Mouse (Mus musculus): ENCODE data around the gene Chchd6.

Gene Chchd6

GRCm38 (mm10) chr6:89628045-89628785, 32.8 kb upstream of the Chchd6 start:
- Histone ChIP-seq H3K4me3 (replicated peaks; ENCODE audit: low read length) (no peak overlapping the region), H3K36me3 (ENCODE audit: insufficient read depth, low read length) (no peaks in the 10 kb centered on the region), H3K9me3 (ENCODE audit: low read length) (no peaks in the 10 kb centered on the region), H3K27me3 (ENCODE audit: insufficient read depth, low read length) (peaks cover 17% of the 10 kb centered on the region), H3K4me1 (replicated peaks; ENCODE audit: low read depth, low read length) (peaks cover 4% of the 10 kb centered on the region)
- no peak for TF ChIP-seq POU5F1 (IDR thresholded peaks at IDR 0.05; ENCODE audit: borderline replicate concordance, low read length)
- no peak for TF ChIP-seq CTCF (conservative IDR thresholded peaks at IDR 0.05; ENCODE audit: low read length)
- no peak for TF ChIP-seq NANOG (IDR thresholded peaks at IDR 0.05; ENCODE audit: borderline replicate concordance, low read length)

- H3K27me3 ChIP-seq (ENCODE audit: insufficient read depth, low read length), result peaks cover 4% of the 10 kb centered on the region; the same call in 1 of the 2 replicates
These were observed 27.2 kb upstream of the Chchd6 start for GRCm38 (mm10) chr6:89622647-89623046.

GRCm38 (mm10) chr6:89615373-89615755, 19.9 kb upstream of the Chchd6 start:
- H3K27me3 ChIP-seq (ENCODE audit: insufficient read depth, low read length), result peaks cover 10% of the 10 kb centered on the region
- no peak overlapping the region for H3K4me3 ChIP-seq (replicated peaks; ENCODE audit: low read length)
- no peak for TF ChIP-seq NANOG (IDR thresholded peaks at IDR 0.05; ENCODE audit: borderline replicate concordance, low read length)
- TF ChIP-seq POU5F1 (IDR thresholded peaks at IDR 0.05; ENCODE audit: borderline replicate concordance, low read length), result no peak
- no peak for TF ChIP-seq CTCF (conservative IDR thresholded peaks at IDR 0.05; ENCODE audit: low read length)
- peaks cover 28% of the 10 kb centered on the region for H3K4me1 ChIP-seq (replicated peaks; ENCODE audit: low read depth, low read length)
- no peaks in the 10 kb centered on the region for H3K36me3 ChIP-seq (ENCODE audit: insufficient read depth, low read length)
- H3K9me3 ChIP-seq (ENCODE audit: low read length), result no peaks in the 10 kb centered on the region

More at GRCm38 (mm10) chr6:89622647-89623046, 27.2 kb upstream of the Chchd6 start:
- TF ChIP-seq NANOG (IDR thresholded peaks at IDR 0.05; ENCODE audit: borderline replicate concordance, low read length) (no peak), CTCF (conservative IDR thresholded peaks at IDR 0.05; ENCODE audit: low read length) (peak; percentile 39)
- H3K36me3 ChIP-seq (ENCODE audit: insufficient read depth, low read length), result no peaks in the 10 kb centered on the region
- no peak overlapping the region for H3K4me3 ChIP-seq (replicated peaks; ENCODE audit: low read length)
- no peaks in the 10 kb centered on the region for H3K9me3 ChIP-seq (ENCODE audit: low read length)
- H3K4me1 ChIP-seq (replicated peaks; ENCODE audit: low read depth, low read length), result no peaks in the 10 kb centered on the region

- TF ChIP-seq NANOG (IDR thresholded peaks at IDR 0.05; ENCODE audit: borderline replicate concordance, low read length), result no peak
- TF ChIP-seq CTCF (conservative IDR thresholded peaks at IDR 0.05; ENCODE audit: low read length), result no peak
- Histone ChIP-seq H3K4me3 (replicated peaks; ENCODE audit: low read length) (no peak overlapping the region), H3K27me3 (ENCODE audit: insufficient read depth, low read length) (peaks cover 10% of the 10 kb centered on the region), H3K9me3 (ENCODE audit: low read length) (no peaks in the 10 kb centered on the region), H3K36me3 (ENCODE audit: insufficient read depth, low read length) (no peaks in the 10 kb centered on the region), H3K4me1 (replicated peaks; ENCODE audit: low read depth, low read length) (peaks cover 28% of the 10 kb centered on the region)
These were observed 19.3 kb upstream of the Chchd6 start for GRCm38 (mm10) chr6:89614596-89615372.

- Histone ChIP-seq H3K4me3 (replicated peaks; ENCODE audit: low read length) (no peak overlapping the region), H3K36me3 (ENCODE audit: insufficient read depth, low read length) (no peaks in the 10 kb centered on the region), H3K27me3 (ENCODE audit: insufficient read depth, low read length) (peaks cover 10% of the 10 kb centered on the region), H3K9me3 (ENCODE audit: low read length) (no peaks in the 10 kb centered on the region), H3K4me1 (replicated peaks; ENCODE audit: low read depth, low read length) (peaks cover 28% of the 10 kb centered on the region)
- TF ChIP-seq POU5F1 (IDR thresholded peaks at IDR 0.05; ENCODE audit: borderline replicate concordance, low read length), result no peak
- TF ChIP-seq CTCF (conservative IDR thresholded peaks at IDR 0.05; ENCODE audit: low read length), result no peak
- TF ChIP-seq NANOG (IDR thresholded peaks at IDR 0.05; ENCODE audit: borderline replicate concordance, low read length), result no peak
These were observed 18.6 kb upstream of the Chchd6 start for GRCm38 (mm10) chr6:89614107-89614471.

- Histone ChIP-seq H3K4me3 (replicated peaks; ENCODE audit: low read length) (peak overlapping the region; percentile 26; the same call in 1 of the 2 replicates), H3K36me3 (ENCODE audit: insufficient read depth, low read length) (no peaks in the 10 kb centered on the region), H3K9me3 (ENCODE audit: low read length) (no peaks in the 10 kb centered on the region), H3K27me3 (ENCODE audit: insufficient read depth, low read length) (peaks cover 10% of the 10 kb centered on the region), H3K4me1 (replicated peaks; ENCODE audit: low read depth, low read length) (peaks cover 28% of the 10 kb centered on the region)
- TF ChIP-seq CTCF (conservative IDR thresholded peaks at IDR 0.05; ENCODE audit: low read length), result no peak
- no peak for TF ChIP-seq POU5F1 (IDR thresholded peaks at IDR 0.05; ENCODE audit: borderline replicate concordance, low read length)
- no peak for TF ChIP-seq NANOG (IDR thresholded peaks at IDR 0.05; ENCODE audit: borderline replicate concordance, low read length)
These were observed 18.1 kb upstream of the Chchd6 start for GRCm38 (mm10) chr6:89613336-89614106.

GRCm38 (mm10) chr6:89607999-89608398, 12.5 kb upstream of the Chchd6 start:
- peak; percentile 67 for TF ChIP-seq CTCF (conservative IDR thresholded peaks at IDR 0.05; ENCODE audit: low read length)
- no peak for TF ChIP-seq NANOG (IDR thresholded peaks at IDR 0.05; ENCODE audit: borderline replicate concordance, low read length)
- H3K4me3 ChIP-seq (replicated peaks; ENCODE audit: low read length), result no peak overlapping the region
- H3K27me3 ChIP-seq (ENCODE audit: insufficient read depth, low read length), result no peaks in the 10 kb centered on the region
- H3K4me1 ChIP-seq (replicated peaks; ENCODE audit: low read depth, low read length), result peaks cover 5% of the 10 kb centered on the region
- no peaks in the 10 kb centered on the region for H3K9me3 ChIP-seq (ENCODE audit: low read length)
- H3K36me3 ChIP-seq (ENCODE audit: insufficient read depth, low read length), result no peaks in the 10 kb centered on the region

GRCm38 (mm10) chr6:89606096-89606495, 10.6 kb upstream of the Chchd6 start:
- H3K4me1 ChIP-seq (replicated peaks; ENCODE audit: low read depth, low read length), result no peaks in the 10 kb centered on the region
- no peak overlapping the region for H3K4me3 ChIP-seq (replicated peaks; ENCODE audit: low read length)
- no peaks in the 10 kb centered on the region for H3K27me3 ChIP-seq (ENCODE audit: insufficient read depth, low read length)
- no peak for TF ChIP-seq CTCF (conservative IDR thresholded peaks at IDR 0.05; ENCODE audit: low read length)
- no peak for TF ChIP-seq NANOG (IDR thresholded peaks at IDR 0.05; ENCODE audit: borderline replicate concordance, low read length)
- no peak for TF ChIP-seq POU5F1 (IDR thresholded peaks at IDR 0.05; ENCODE audit: borderline replicate concordance, low read length)
- H3K9me3 ChIP-seq (ENCODE audit: low read length), result no peaks in the 10 kb centered on the region
- H3K36me3 ChIP-seq (ENCODE audit: insufficient read depth, low read length), result no peaks in the 10 kb centered on the region

All from E14TG2a.4 (cell line).